Mouse (Mus musculus): ENCODE results near the gene Msi2. TPM values are rescaled to one million over a fixed set of nuclear protein-coding genes. Genes with fewer than 3 reads are reported as not detected.

Gene Msi2
- polyA plus RNA-seq, 1 experiment from 2014 or later: 41.0 TPM

GRCm38 (mm10) chr11:88425631-88426101 lies 292.6 kb downstream of the Msi2 start:
- no peak for ATAC-seq
- peaks cover 3% of the 10 kb centered on the region; the same call in 1 of the 2 replicates for H3K36me3 ChIP-seq
- H3K4me2 ChIP-seq (replicated peaks): no peak overlapping the region
- no peaks in the 10 kb centered on the region for H3K27me3 ChIP-seq
- no peak overlapping the region for H3K4me3 ChIP-seq (replicated peaks)
- WGBS: 49% methylated on average over 9 of the region's 9 CpGs
- peaks cover 93% of the 10 kb centered on the region for H3K4me1 ChIP-seq (replicated peaks)
- no peaks in the 10 kb centered on the region for H3K9me3 ChIP-seq
- H3K27ac ChIP-seq: peak overlapping the region; percentile 42; the same call in 1 of the 2 replicates
- no peak overlapping the region for H3K9ac ChIP-seq (replicated peaks)

- H3K9me3 ChIP-seq: no peaks in the 10 kb centered on the region
- no peak overlapping the region for H3K4me2 ChIP-seq (replicated peaks)
- no peak overlapping the region for H3K4me3 ChIP-seq (replicated peaks)
- WGBS: 48% methylated on average over 20 of the region's 20 CpGs
- 0 out of 2 replicates have a peak overlapping the region, but pooled peaks have one; percentile 11 for H3K9ac ChIP-seq (replicated peaks)
- H3K36me3 ChIP-seq: no peaks in the 10 kb centered on the region
- H3K27me3 ChIP-seq: no peaks in the 10 kb centered on the region
- H3K27ac ChIP-seq: peak overlapping the region; percentile 78
- H3K4me1 ChIP-seq (replicated peaks): peaks cover 90% of the 10 kb centered on the region
- ATAC-seq: 0 out of 2 replicates have a peak, but pooled peaks have one; percentile 27
These were observed 294.1 kb downstream of the Msi2 start for GRCm38 (mm10) chr11:88424034-88424767.

GRCm38 (mm10) chr11:88421057-88421578 lies 297.2 kb downstream of the Msi2 start:
- 58% methylated on average over 9 of the region's 9 CpGs for WGBS
- Histone ChIP-seq H3K4me3 (replicated peaks) (no peak overlapping the region), H3K27ac (peak overlapping the region; percentile 78), H3K9ac (replicated peaks) (0 out of 2 replicates have a peak overlapping the region, but pooled peaks have one; percentile 16), H3K36me3 (peaks cover 7% of the 10 kb centered on the region; the same call in 1 of the 2 replicates), H3K27me3 (no peaks in the 10 kb centered on the region), H3K4me1 (replicated peaks) (peaks cover 76% of the 10 kb centered on the region), H3K9me3 (no peaks in the 10 kb centered on the region), H3K4me2 (replicated peaks) (no peak overlapping the region)
- no peak for ATAC-seq

- ATAC-seq: no peak
- Histone ChIP-seq H3K9me3 (no peaks in the 10 kb centered on the region), H3K4me1 (replicated peaks) (peaks cover 76% of the 10 kb centered on the region), H3K4me2 (replicated peaks) (no peak overlapping the region), H3K9ac (replicated peaks) (no peak overlapping the region), H3K4me3 (replicated peaks) (no peak overlapping the region), H3K36me3 (peaks cover 7% of the 10 kb centered on the region; the same call in 1 of the 2 replicates), H3K27me3 (no peaks in the 10 kb centered on the region), H3K27ac (0 out of 2 replicates have a peak overlapping the region, but pooled peaks have one; percentile 8)
- WGBS: 89% methylated on average over 9 of the region's 9 CpGs
These were observed 298.5 kb downstream of the Msi2 start for GRCm38 (mm10) chr11:88419657-88420366.

- no peaks in the 10 kb centered on the region for H3K27me3 ChIP-seq
- peaks cover 7% of the 10 kb centered on the region; the same call in 1 of the 2 replicates for H3K36me3 ChIP-seq
- no peak overlapping the region for H3K4me2 ChIP-seq (replicated peaks)
- H3K9me3 ChIP-seq: no peaks in the 10 kb centered on the region
- no peak for ATAC-seq
- no peak overlapping the region for H3K9ac ChIP-seq (replicated peaks)
- H3K27ac ChIP-seq: peak overlapping the region; percentile 52
- no peak overlapping the region for H3K4me3 ChIP-seq (replicated peaks)
- peaks cover 76% of the 10 kb centered on the region for H3K4me1 ChIP-seq (replicated peaks)
- 58% methylated on average over 7 of the region's 7 CpGs for WGBS
These were observed 299.2 kb downstream of the Msi2 start for GRCm38 (mm10) chr11:88419064-88419463.

- 20% methylated on average over 18 of the region's 18 CpGs for WGBS
- no peaks in the 10 kb centered on the region for H3K27me3 ChIP-seq
- peak overlapping the region; percentile 83 for H3K27ac ChIP-seq
- peak; percentile 81 for ATAC-seq
- peaks cover 7% of the 10 kb centered on the region; the same call in 1 of the 2 replicates for H3K36me3 ChIP-seq
- H3K4me2 ChIP-seq (replicated peaks): no peak overlapping the region
- peak overlapping the region; percentile 41; the same call in 1 of the 2 replicates for H3K9ac ChIP-seq (replicated peaks)
- H3K4me3 ChIP-seq (replicated peaks): no peak overlapping the region
- no peaks in the 10 kb centered on the region for H3K9me3 ChIP-seq
- peaks cover 61% of the 10 kb centered on the region for H3K4me1 ChIP-seq (replicated peaks)
These were observed 304.0 kb downstream of the Msi2 start for GRCm38 (mm10) chr11:88414157-88414870.

- Histone ChIP-seq H3K9me3 (no peaks in the 10 kb centered on the region), H3K4me3 (replicated peaks) (no peak overlapping the region), H3K27me3 (no peaks in the 10 kb centered on the region), H3K9ac (replicated peaks) (no peak overlapping the region), H3K4me2 (replicated peaks) (no peak overlapping the region), H3K4me1 (replicated peaks) (peaks cover 59% of the 10 kb centered on the region), H3K36me3 (peaks cover 7% of the 10 kb centered on the region; the same call in 1 of the 2 replicates), H3K27ac (peak overlapping the region; percentile 83)
- 13% methylated on average over 5 of the region's 5 CpGs for WGBS
- peak; percentile 68 for ATAC-seq
These were observed 305.8 kb downstream of the Msi2 start for GRCm38 (mm10) chr11:88412423-88413094.

GRCm38 (mm10) chr11:88408305-88408704 lies 310.0 kb downstream of the Msi2 start:
- Histone ChIP-seq H3K27ac (peak overlapping the region; percentile 57), H3K4me2 (replicated peaks) (no peak overlapping the region), H3K4me1 (replicated peaks) (peaks cover 70% of the 10 kb centered on the region), H3K27me3 (no peaks in the 10 kb centered on the region), H3K9ac (replicated peaks) (0 out of 2 replicates have a peak overlapping the region, but pooled peaks have one; percentile 5), H3K4me3 (replicated peaks) (no peak overlapping the region), H3K36me3 (no peaks in the 10 kb centered on the region; the same call in 1 of the 2 replicates), H3K9me3 (no peaks in the 10 kb centered on the region)
- 82% methylated on average over 8 of the region's 8 CpGs for WGBS
- no peak for ATAC-seq

GRCm38 (mm10) chr11:88406408-88406915 lies 311.9 kb downstream of the Msi2 start:
- Histone ChIP-seq H3K4me1 (replicated peaks) (peaks cover 72% of the 10 kb centered on the region), H3K27me3 (no peaks in the 10 kb centered on the region), H3K4me3 (replicated peaks) (no peak overlapping the region), H3K9ac (replicated peaks) (no peak overlapping the region), H3K36me3 (no peaks in the 10 kb centered on the region; the same call in 1 of the 2 replicates), H3K9me3 (no peaks in the 10 kb centered on the region), H3K4me2 (replicated peaks) (no peak overlapping the region), H3K27ac (peak overlapping the region; percentile 83)
- WGBS: 20% methylated on average over 3 of the region's 3 CpGs
- no peak for ATAC-seq

GRCm38 (mm10) chr11:88404816-88405613 lies 313.3 kb downstream of the Msi2 start:
- H3K4me3 ChIP-seq (replicated peaks): no peak overlapping the region
- H3K9me3 ChIP-seq: no peaks in the 10 kb centered on the region
- H3K27ac ChIP-seq: peak overlapping the region; percentile 83
- H3K36me3 ChIP-seq: no peaks in the 10 kb centered on the region; the same call in 1 of the 2 replicates
- ATAC-seq: peak; percentile 50
- peaks cover 83% of the 10 kb centered on the region for H3K4me1 ChIP-seq (replicated peaks)
- H3K27me3 ChIP-seq: no peaks in the 10 kb centered on the region
- H3K4me2 ChIP-seq (replicated peaks): 0 out of 2 replicates have a peak overlapping the region, but pooled peaks have one; percentile 12
- H3K9ac ChIP-seq (replicated peaks): peak overlapping the region; percentile 52
- 22% methylated on average over 17 of the region's 17 CpGs for WGBS

Measured in midbrain, embryonic 13.5 days (tissue).